Mouse (Mus musculus) hindbrain, postnatal 0 days (tissue): ENCODE results near the gene Rnf216. TPM values are rescaled to one million over a fixed set of nuclear protein-coding genes. Genes with fewer than 3 reads are reported as not detected.
A peak's percentile ranks its signal among the peaks of the same experiment; 100 is the strongest.

Source experiments
- ATAC-seq: fragments of 200-750 bp; cut with Nextera tagmentation; 2 replicates; pipeline ENCODE4 v1.8.0; 2017; ENCODE audit warnings: mild to moderate bottlenecking, moderate TSS enrichment, moderate library complexity
- DNase-seq: peaks from one replicate; pipeline ENCODE4 v3.0.0-alpha.2; 2015; ENCODE audit warnings: low spot score
- H3K27ac ChIP-seq: fragments of 300-500 bp; sonication (generic); 2 replicates; pipeline ENCODE4 v1.5.1; 2014; ENCODE audit warnings: mild to moderate bottlenecking
- H3K27me3 ChIP-seq: fragments of 300-500 bp; sonication (generic); 2 replicates; pipeline ENCODE4 v1.6.1; 2014; ENCODE audit warnings: low read length, mixed read lengths; ENCODE audit not compliant: insufficient read depth
- H3K36me3 ChIP-seq: fragments of 300-500 bp; sonication (generic); 2 replicates; pipeline ENCODE4 v1.6.1; 2014; ENCODE audit warnings: low read length, mixed read lengths; ENCODE audit not compliant: insufficient read depth
- H3K4me1 ChIP-seq: fragments of 300-500 bp; sonication (generic); 2 replicates; pipeline ENCODE4 v1.6.1; 2014; ENCODE audit warnings: antibody characterized with exemption, low read length, mixed read lengths; ENCODE audit not compliant: insufficient read depth
- H3K4me2 ChIP-seq: fragments of 300-500 bp; sonication (generic); 2 replicates; pipeline ENCODE4 v1.6.1; 2014; ENCODE audit warnings: low read depth, mild to moderate bottlenecking, low read length, moderate library complexity, mixed read lengths
- H3K4me3 ChIP-seq: fragments of 300-500 bp; sonication (generic); 2 replicates; pipeline ENCODE4 v1.5.1; 2014; ENCODE audit warnings: low read length
- H3K9ac ChIP-seq: fragments of 300-500 bp; sonication (generic); replicated peaks from 2 replicates; pipeline ENCODE4 v1.6.1; 2014; ENCODE audit warnings: mild to moderate bottlenecking, low read length, moderate library complexity, mixed read lengths
- H3K9me3 ChIP-seq: fragments of 300-500 bp; sonication (generic); 2 replicates; pipeline ENCODE4 v1.6.1; 2016; ENCODE audit warnings: low read length, mixed read lengths
- CTCF ChIP-seq: IDR thresholded peaks from 2 replicates; pipeline ENCODE4 v1.5.1; 2016; ENCODE audit warnings: antibody characterized with exemption, control low read depth, low read depth
- WGBS: fragments of 180-500 bp; shearing (Covaris S2); extraction: QIAGEN DNeasy Blood & Tissue Kit; methylation state at CpG from one replicate; pipeline ENCODE4 v1.1.7; 2014; 5-methylcytosine and 5-hydroxymethylcytosine counted together
- polyA plus RNA-seq: library from polyadenylated mRNA; unstranded; fragments of >200 nt; fragmentation: Nextera tagmentation; extraction: Ambion mirVana; gene quantifications from 2 replicates; pipeline ENCODE4 v1.2.1, GENCODE M21; 2015
- total RNA-seq: library from RNA; depleted of rRNA; stranded (reverse); fragments of >200 nt; gene quantifications from 2 replicates; pipeline ENCODE4 v1.2.3, GENCODE M21; 2014

Rnf216 gene
- total and polyA plus RNA-seq, 2 experiments from 2014 or later: 25.3 to 28.0 TPM

GRCm38 (mm10) chr5:143106842-143107241, 6.0 kb downstream of the Rnf216 start:
- Histone ChIP-seq H3K9me3 (no peaks in the 10 kb centered on the region), H3K4me3 (no peak overlapping the region), H3K4me2 (no peak overlapping the region), H3K36me3 (no peaks in the 10 kb centered on the region), H3K9ac (no peak overlapping the region), H3K27ac (no peak overlapping the region), H3K4me1 (peaks cover 3% of the 10 kb centered on the region; the same call in 1 of the 2 replicates), H3K27me3 (no peaks in the 10 kb centered on the region)
- ATAC-seq: no peak
- DNase-seq: no peak
- TF ChIP-seq CTCF: no peak
- 92% methylated on average over 3 of the region's 3 CpGs for WGBS

- no peaks in the 10 kb centered on the region for H3K4me1 ChIP-seq
- H3K9me3 ChIP-seq: no peaks in the 10 kb centered on the region
- no peaks in the 10 kb centered on the region for H3K36me3 ChIP-seq
- H3K9ac ChIP-seq: no peak overlapping the region
- TF ChIP-seq CTCF: no peak
- H3K4me2 ChIP-seq: no peak overlapping the region
- H3K27ac ChIP-seq: no peak overlapping the region
- ATAC-seq (no peak), DNase-seq (no peak)
- WGBS: 88% methylated on average over 2 of the region's 2 CpGs
- no peak overlapping the region for H3K4me3 ChIP-seq
- no peaks in the 10 kb centered on the region for H3K27me3 ChIP-seq
Measured at GRCm38 (mm10) chr5:143103231-143103630, 9.6 kb downstream of the Rnf216 start.

GRCm38 (mm10) chr5:143101626-143102025, 11.2 kb downstream of the Rnf216 start:
- no peak for ATAC-seq
- no peak for DNase-seq
- WGBS: 76% methylated on average over 1 of the region's 1 CpGs
- TF ChIP-seq CTCF: no peak
- H3K4me1 ChIP-seq: no peaks in the 10 kb centered on the region
- no peak overlapping the region for H3K4me3 ChIP-seq
- H3K36me3 ChIP-seq: no peaks in the 10 kb centered on the region
- no peaks in the 10 kb centered on the region for H3K9me3 ChIP-seq
- H3K27me3 ChIP-seq: no peaks in the 10 kb centered on the region
- H3K4me2 ChIP-seq: no peak overlapping the region
- no peak overlapping the region for H3K27ac ChIP-seq
- no peak overlapping the region for H3K9ac ChIP-seq

- TF ChIP-seq CTCF: no peak
- DNase-seq: no peak
- Histone ChIP-seq H3K36me3 (peaks cover 9% of the 10 kb centered on the region; the same call in 1 of the 2 replicates), H3K4me2 (no peak overlapping the region), H3K4me3 (no peak overlapping the region), H3K27me3 (no peaks in the 10 kb centered on the region), H3K4me1 (no peaks in the 10 kb centered on the region), H3K27ac (no peak overlapping the region), H3K9me3 (no peaks in the 10 kb centered on the region), H3K9ac (no peak overlapping the region)
- no peak for ATAC-seq
- 91% methylated on average over 7 of the region's 7 CpGs for WGBS
Measured at GRCm38 (mm10) chr5:143095256-143095655, 17.5 kb downstream of the Rnf216 start.

GRCm38 (mm10) chr5:143092891-143093290, 19.9 kb downstream of the Rnf216 start:
- Histone ChIP-seq H3K9me3 (no peaks in the 10 kb centered on the region), H3K4me2 (no peak overlapping the region), H3K4me3 (no peak overlapping the region), H3K4me1 (no peaks in the 10 kb centered on the region), H3K27ac (no peak overlapping the region), H3K27me3 (no peaks in the 10 kb centered on the region), H3K9ac (no peak overlapping the region), H3K36me3 (peaks cover 22% of the 10 kb centered on the region; the same call in 1 of the 2 replicates)
- ATAC-seq (no peak), DNase-seq (no peak)
- no peak for TF ChIP-seq CTCF
- WGBS: 61% methylated on average over 3 of the region's 3 CpGs

GRCm38 (mm10) chr5:143084898-143085297, 27.9 kb downstream of the Rnf216 start:
- H3K27me3 ChIP-seq: no peaks in the 10 kb centered on the region
- H3K4me3 ChIP-seq: no peak overlapping the region
- peaks cover 37% of the 10 kb centered on the region; the same call in 1 of the 2 replicates for H3K36me3 ChIP-seq
- no peaks in the 10 kb centered on the region for H3K9me3 ChIP-seq
- DNase-seq: peak; percentile 68
- H3K9ac ChIP-seq: no peak overlapping the region
- TF ChIP-seq CTCF: peak; percentile 78
- no peak overlapping the region for H3K4me2 ChIP-seq
- WGBS: 66% methylated on average over 4 of the region's 4 CpGs
- no peaks in the 10 kb centered on the region for H3K4me1 ChIP-seq
- no peak for ATAC-seq
- H3K27ac ChIP-seq: no peak overlapping the region

- no peak for TF ChIP-seq CTCF
- H3K27ac ChIP-seq: no peak overlapping the region
- H3K9me3 ChIP-seq: no peaks in the 10 kb centered on the region
- peaks cover 49% of the 10 kb centered on the region for H3K36me3 ChIP-seq
- no peaks in the 10 kb centered on the region for H3K4me1 ChIP-seq
- H3K9ac ChIP-seq: no peak overlapping the region
- no peak overlapping the region for H3K4me3 ChIP-seq
- 100% methylated on average over 1 of the region's 1 CpGs for WGBS
- H3K4me2 ChIP-seq: no peak overlapping the region
- no peaks in the 10 kb centered on the region for H3K27me3 ChIP-seq
- DNase-seq (no peak), ATAC-seq (no peak)
Measured at GRCm38 (mm10) chr5:143079806-143080205, 33.0 kb downstream of the Rnf216 start.
